Comparison of ENCODE assay signal across 9 mouse cellular contexts in the genomic region with DNA sequence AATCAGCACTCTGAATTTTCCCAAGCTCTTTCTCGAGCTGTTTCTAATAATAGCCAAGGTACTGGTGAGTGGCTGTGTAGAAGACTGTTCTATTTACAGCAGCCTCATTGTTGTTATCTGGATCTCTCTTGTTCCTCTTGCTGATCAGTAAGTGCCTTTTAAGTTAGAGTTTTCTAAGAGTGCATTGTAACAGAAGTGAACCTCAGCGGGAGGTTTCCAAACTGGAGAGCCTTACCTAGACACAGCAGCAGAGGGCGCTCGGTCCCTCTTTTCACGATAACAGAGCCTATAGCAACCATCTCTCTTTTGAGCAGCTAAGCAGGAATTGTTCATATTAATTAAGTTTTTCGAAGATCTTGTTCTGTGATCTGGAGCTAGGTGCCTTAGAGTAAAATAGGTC.
A peak's percentile ranks its signal among the peaks of the same experiment; 100 is the strongest.
DNase-seq lines count a peak whose midpoint lies in the region; ATAC-seq and TF ChIP-seq lines count a peak whose summit lies in the region.
"Had no signal": no experiment of that assay in that cellular context is flagged by ENCODE, and none has a peak within 500 bp of the region (broad histone marks: within the 10 kb centered on the region; RNA-seq: fewer than 3 reads in every experiment).

No protein-coding gene starts in this region.

- WGBS in embryonic facial prominence, embryonic 13.5 days, result 4% methylated on average over 6 of the region's 6 CpGs
- 4% methylated on average over 6 of the region's 6 CpGs for WGBS in heart, embryonic 12.5 days
- 8% methylated on average over 6 of the region's 6 CpGs for WGBS in liver, postnatal 0 days (ENCODE audit: insufficient replicate concordance)
- 2% methylated on average over 6 of the region's 6 CpGs for WGBS in olfactory bulb, adult 2 months

- no peak for ATAC-seq in embryonic facial prominence, embryonic 13.5 days (ENCODE audit: insufficient number of reproducible peaks, insufficient read depth, low FRiP score, low TSS enrichment, low read depth)
- peak; percentile 68; the same call in 1 of the 2 replicates for ATAC-seq in heart, embryonic 12.5 days (ENCODE audit: insufficient number of reproducible peaks, low FRiP score)
- ATAC-seq in liver, postnatal 0 days, result no peak

- no peak overlapping the region for H3K4me2 ChIP-seq in CH12.LX (ENCODE audit: insufficient read depth, low read depth, poor library complexity, severe bottlenecking)
- H3K4me2 ChIP-seq in embryonic facial prominence, embryonic 13.5 days, result 0 out of 2 replicates have a peak overlapping the region, but pooled peaks have one; percentile 7
- no peak overlapping the region for H3K4me2 ChIP-seq in heart, embryonic 12.5 days
- no peak overlapping the region for H3K4me2 ChIP-seq in liver, postnatal 0 days (ENCODE audit: low read depth, low read length)
- H3K4me2 ChIP-seq: limb, embryonic 13.5 days had no signal

- TF ChIP-seq CTCF in CH12.LX (conservative IDR thresholded peaks at IDR 0.05 in 1 of 2, IDR thresholded peaks at IDR 0.05 in 1 of 2; ENCODE audit: low read depth in 2 of 2, low read length in 2 of 2), result peak; percentile 51 to 81; a peak in 3 of 4 replicates
- peak; percentile 84 for TF ChIP-seq CTCF in liver, postnatal 0 days (IDR thresholded peaks at IDR 0.05; ENCODE audit: low read depth)
- TF ChIP-seq CTCF in olfactory bulb, adult 2 months (IDR thresholded peaks at IDR 0.05; ENCODE audit: insufficient read depth, low read depth, low read length), result 0 out of 2 replicates have a peak, but pooled peaks have one; percentile 31

- no peaks in the 10 kb centered on the region for H3K27me3 ChIP-seq in CH12.LX (replicated peaks)
- H3K27me3 ChIP-seq in embryonic facial prominence, embryonic 13.5 days, result 0 out of 2 replicates have a peak, but pooled peaks cover 3% of the 10 kb centered on the region
- H3K27me3 ChIP-seq in heart, embryonic 12.5 days (replicated peaks), result no peaks in the 10 kb centered on the region
- H3K27me3 ChIP-seq in liver, postnatal 0 days (ENCODE audit: insufficient read depth, low read length), result no peaks in the 10 kb centered on the region
- H3K27me3 ChIP-seq: limb, embryonic 13.5 days had no signal

- no peak overlapping the region for H3K4me3 ChIP-seq in CH12.LX (replicated peaks in 1 of 3; ENCODE audit: low read depth in 2 of 3, low read length in 2 of 3, poor library complexity in 1 of 3)
- no peak overlapping the region for H3K4me3 ChIP-seq in embryonic facial prominence, embryonic 13.5 days
- H3K4me3 ChIP-seq in heart, embryonic 12.5 days, result no peak overlapping the region
- H3K4me3 ChIP-seq in liver, postnatal 0 days (ENCODE audit: low read depth, low read length), result no peak overlapping the region
- no peak overlapping the region for H3K4me3 ChIP-seq in olfactory bulb, adult 2 months (ENCODE audit: insufficient read depth, low read depth, low read length)
- H3K4me3 ChIP-seq: limb, embryonic 13.5 days had no signal

- TF ChIP-seq EP300 in CH12.LX (IDR thresholded peaks at IDR 0.05; ENCODE audit: low read length), result no peak
- no peak for TF ChIP-seq EP300 in liver, postnatal 0 days (IDR thresholded peaks at IDR 0.05; ENCODE audit: low read depth)

- dilution Hi-C loops in CH12.LX (cut with MboI; ENCODE audit: extremely low pct_ligation_motif_present, extremely low pct_unique_long_range_greater_than_20kb, low sequenced_read_pairs), result no loop called here

- no peak for TF ChIP-seq POLR2A in CH12.LX (IDR thresholded peaks at IDR 0.05; ENCODE audit: low read depth, low read length)
- TF ChIP-seq POLR2A in olfactory bulb, adult 2 months (IDR thresholded peaks at IDR 0.05; ENCODE audit: insufficient read depth, low read depth, low read length), result no peak

- no peak overlapping the region for H3K9ac ChIP-seq in CH12.LX (ENCODE audit: insufficient read depth, low read depth)
- H3K9ac ChIP-seq in embryonic facial prominence, embryonic 13.5 days, result no peak overlapping the region
- no peak overlapping the region for H3K9ac ChIP-seq in heart, embryonic 12.5 days
- H3K9ac ChIP-seq in liver, postnatal 0 days (replicated peaks), result no peak overlapping the region
- H3K9ac ChIP-seq: limb, embryonic 13.5 days had no signal

- H3K9me3 ChIP-seq in CH12.LX (replicated peaks; ENCODE audit: low read length), result no peaks in the 10 kb centered on the region
- no peaks in the 10 kb centered on the region for H3K9me3 ChIP-seq in embryonic facial prominence, embryonic 13.5 days
- no peaks in the 10 kb centered on the region for H3K9me3 ChIP-seq in heart, embryonic 12.5 days (replicated peaks)
- H3K9me3 ChIP-seq in liver, postnatal 0 days (ENCODE audit: low read length), result no peaks in the 10 kb centered on the region
- H3K9me3 ChIP-seq: limb, embryonic 13.5 days had no signal

- no peak overlapping the region for H3K27ac ChIP-seq in CH12.LX (ENCODE audit: insufficient read depth, low read depth)
- H3K27ac ChIP-seq in embryonic facial prominence, embryonic 13.5 days, result no peak overlapping the region
- no peak overlapping the region for H3K27ac ChIP-seq in heart, embryonic 12.5 days (ENCODE audit: poor library complexity, severe bottlenecking)
- H3K27ac ChIP-seq in liver, postnatal 0 days (ENCODE audit: low read depth), result no peak overlapping the region
- H3K27ac ChIP-seq in olfactory bulb, adult 2 months (ENCODE audit: insufficient read depth, low read depth, low read length), result no peak overlapping the region

- in situ Hi-C loops in CH12.LX (cut with MboI; ENCODE audit: low pct_ligation_motif_present, low pct_unique_long_range_greater_than_20kb, low sequenced_read_pairs), result loop anchor here (25.0 kb wide), 2 partner anchors 270 to 1030 kb away; no protein-coding TSS in a partner anchor

- peak; percentile 70 for DNase-seq in CH12.LX (ENCODE audit: extremely low read depth)
- DNase-seq in adrenal gland, postnatal 36 days, result peak; percentile 69 to 79
- peak; percentile 67 for DNase-seq in kidney, postnatal 14 days
- peak; percentile 81 for DNase-seq in liver, postnatal 0 days
- DNase-seq in thymus, postnatal 14 days, result peak; percentile 68

- no peaks in the 10 kb centered on the region for H3K79me2 ChIP-seq in CH12.LX (replicated peaks; ENCODE audit: control insufficient read depth, extremely low read depth, insufficient read depth, poor library complexity, severe bottlenecking)

- H3K4me1 ChIP-seq in CH12.LX (ENCODE audit: control insufficient read depth in 1 of 2, insufficient read depth in 2 of 2), result peaks cover 0 to 24% of the 10 kb centered on the region in 2 experiments; a peak in 2 of 4 replicates
- H3K4me1 ChIP-seq in embryonic facial prominence, embryonic 13.5 days, result peaks cover 12% of the 10 kb centered on the region
- peaks cover 22% of the 10 kb centered on the region for H3K4me1 ChIP-seq in heart, embryonic 12.5 days (replicated peaks)
- peaks cover 4% of the 10 kb centered on the region for H3K4me1 ChIP-seq in liver, postnatal 0 days (ENCODE audit: insufficient read depth)
- peaks cover 10% of the 10 kb centered on the region for H3K4me1 ChIP-seq in olfactory bulb, adult 2 months (ENCODE audit: control insufficient read depth, insufficient read depth, low read length)

- TF ChIP-seq RAD21 in CH12.LX (IDR thresholded peaks at IDR 0.05; ENCODE audit: low read depth, low read length), result peak; percentile 82

- peaks cover 0 to 9% of the 10 kb centered on the region in 2 experiments for H3K36me3 ChIP-seq in CH12.LX (replicated peaks in 1 of 2; ENCODE audit: control insufficient read depth in 1 of 2, insufficient read depth in 1 of 2, low read length in 1 of 2)
- no peaks in the 10 kb centered on the region for H3K36me3 ChIP-seq in embryonic facial prominence, embryonic 13.5 days
- H3K36me3 ChIP-seq in heart, embryonic 12.5 days, result no peaks in the 10 kb centered on the region
- no peaks in the 10 kb centered on the region for H3K36me3 ChIP-seq in liver, postnatal 0 days (replicated peaks; ENCODE audit: insufficient read depth, low read length)
- H3K36me3 ChIP-seq: limb, embryonic 13.5 days had no signal

TF ChIP-seq in CH12.LX, 34 proteins besides CTCF, POLR2A, EP300 and RAD21:
- TF ChIP-seq SMC3 (IDR thresholded peaks at IDR 0.05; ENCODE audit: low read depth, low read length), result peak; percentile 90
- no peak for TF ChIP-seq GABPA (IDR thresholded peaks at IDR 0.05; ENCODE audit: insufficient replicate concordance, low read depth, low read length)
- TF ChIP-seq RCOR1 (conservative IDR thresholded peaks at IDR 0.05; ENCODE audit: low read depth, low read length), result no peak
- no peak for TF ChIP-seq JUND (conservative IDR thresholded peaks at IDR 0.05; ENCODE audit: low read depth, low read length)

Comparison
In these comparisons a context has a peak if more than half of its experiments do, and no peak if none do; other contexts are left out.
1. CTCF ChIP-seq: peak in every context shown above with its lines; median percentile 84 in liver, postnatal 0 days; 66 in CH12.LX; 31 in olfactory bulb, adult 2 months.